Mouse (Mus musculus) liver, adult 2 months (tissue): ENCODE measurements around the gene Il12rb2. TPM values are rescaled to one million over a fixed set of nuclear protein-coding genes. Genes with fewer than 3 reads are reported as not detected.

Experiments
- DNase-seq: peaks from one replicate; pipeline ENCODE4 v3.0.0-alpha.2; 2011; ENCODE audit warnings: low read depth, low spot score; ENCODE audit errors: extremely low read depth
- H3K27ac ChIP-seq: fragments of 200-500 bp; replicated peaks from 2 replicates; pipeline ENCODE4 v1.5.1; 2012; ENCODE audit warnings: low read depth, mild to moderate bottlenecking, control low read depth, inconsistent platforms, low read length; ENCODE audit not compliant: insufficient read depth
- H3K27me3 ChIP-seq: fragments of 200-500 bp; 2 replicates; pipeline ENCODE4 v1.6.1; 2012; ENCODE audit warnings: mild to moderate bottlenecking, moderate library complexity, low read length, inconsistent platforms; ENCODE audit not compliant: control insufficient read depth, insufficient read depth
- H3K36me3 ChIP-seq: fragments of 200-500 bp; 2 replicates; pipeline ENCODE4 v1.6.1; 2012; ENCODE audit warnings: low read length, inconsistent platforms; ENCODE audit not compliant: control insufficient read depth, insufficient read depth
- H3K4me1 ChIP-seq: fragments of 200-500 bp; 2 replicates; pipeline ENCODE4 v1.6.1; 2011; ENCODE audit warnings: low read length; ENCODE audit not compliant: control insufficient read depth, insufficient read depth
- H3K4me3 ChIP-seq: fragments of 200-500 bp; 2 replicates; pipeline ENCODE4 v1.5.1; 2011; ENCODE audit warnings: low read depth, mild to moderate bottlenecking, control low read depth, low read length, moderate library complexity; ENCODE audit not compliant: insufficient read depth
- H3K79me2 ChIP-seq: fragments of 200-500 bp; 2 replicates; pipeline ENCODE4 v1.6.1; 2012; ENCODE audit warnings: inconsistent platforms, mild to moderate bottlenecking, low read length, moderate library complexity; ENCODE audit not compliant: control insufficient read depth, insufficient read depth
- H3K9ac ChIP-seq: fragments of 200-500 bp; 2 replicates; pipeline ENCODE4 v1.6.1; 2012; ENCODE audit warnings: low read depth, mild to moderate bottlenecking, control low read depth, inconsistent platforms, low read length
- CTCF ChIP-seq: fragments of 200-500 bp; IDR thresholded peaks from 2 replicates; pipeline ENCODE4 v1.5.1; 2011; ENCODE audit warnings: low read depth, low read length, control low read depth
- POLR2A ChIP-seq: fragments of 200-500 bp; IDR thresholded peaks from 2 replicates; pipeline ENCODE4 v1.6.1; 2011; ENCODE audit warnings: low read length, control low read depth; ENCODE audit not compliant: insufficient read depth; ENCODE audit errors: extremely low read depth
- whole genome bisulfite sequencing: fragments of 180-500 bp; shearing (Covaris S2); methylation state at CpG from one replicate; pipeline ENCODE4 v1.1.7; 2018; 5-methylcytosine and 5-hydroxymethylcytosine counted together
- polyA plus RNA-seq: library from polyadenylated mRNA; depleted of rRNA; stranded (reverse); fragments of >200 nt; gene quantifications from 2 replicates; pipeline ENCODE4 v1.2.3, GENCODE M21; 2012
- total RNA-seq: library from RNA; depleted of rRNA; stranded (reverse); fragments of >200 nt; gene quantifications from 2 replicates; pipeline ENCODE4 v1.2.3, GENCODE M21; 2014

The Il12rb2 gene
- total and polyA plus RNA-seq, 2 experiments, result 0.09 to 0.20 TPM

- DNase-seq, result peak; percentile 56
- no peaks in the 10 kb centered on the region for H3K4me1 ChIP-seq
- H3K79me2 ChIP-seq, result no peaks in the 10 kb centered on the region
- no peaks in the 10 kb centered on the region for H3K27me3 ChIP-seq
- no peaks in the 10 kb centered on the region for H3K36me3 ChIP-seq
- H3K27ac ChIP-seq, result no peak overlapping the region
- TF ChIP-seq CTCF, result peak; percentile 93
- no peak for TF ChIP-seq POLR2A
- no peak overlapping the region for H3K4me3 ChIP-seq
- H3K9ac ChIP-seq, result no peak overlapping the region
- WGBS, result 21% methylated on average over 10 of the region's 10 CpGs
Observed at GRCm38 (mm10) chr6:67318451-67318850, 57.5 kb downstream of the Il12rb2 start.

DNA sequence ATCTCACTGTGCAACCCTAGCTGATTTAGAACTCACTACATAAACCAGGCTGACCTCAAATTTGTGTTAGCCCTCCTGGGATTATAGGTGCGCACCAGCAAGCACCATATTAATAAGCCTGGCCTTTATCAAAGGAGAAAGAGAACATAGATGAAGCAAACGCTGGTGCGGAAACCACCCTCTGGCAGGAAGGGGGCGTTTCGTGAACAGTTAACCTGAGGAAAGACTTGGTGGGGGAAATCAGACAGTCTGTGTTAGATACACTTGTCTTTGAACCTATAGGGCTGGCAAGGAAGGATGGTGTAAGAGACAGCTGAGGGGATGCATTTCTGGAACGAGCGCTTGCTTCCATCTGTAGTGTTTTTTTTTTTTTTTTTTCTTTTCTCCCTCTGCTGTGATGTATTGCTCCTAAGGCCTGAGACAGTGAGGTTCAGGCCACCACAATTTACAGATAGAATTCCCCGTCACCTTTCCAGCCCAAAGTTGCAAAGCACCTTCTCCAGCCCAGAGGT, 58.1 kb downstream of the Il12rb2 start:
- no peak for DNase-seq
- H3K27ac ChIP-seq, result no peak overlapping the region
- WGBS, result 92% methylated on average over 8 of the region's 8 CpGs
- no peaks in the 10 kb centered on the region for H3K27me3 ChIP-seq
- H3K36me3 ChIP-seq, result no peaks in the 10 kb centered on the region
- H3K9ac ChIP-seq, result no peak overlapping the region
- no peaks in the 10 kb centered on the region for H3K79me2 ChIP-seq
- TF ChIP-seq CTCF (no peak), POLR2A (no peak)
- H3K4me3 ChIP-seq, result no peak overlapping the region
- no peaks in the 10 kb centered on the region for H3K4me1 ChIP-seq

GRCm38 (mm10) chr6:67317068-67317467, 58.9 kb downstream of the Il12rb2 start:
- peak; percentile 70 for DNase-seq
- Histone ChIP-seq H3K27ac (no peak overlapping the region), H3K4me3 (no peak overlapping the region), H3K9ac (no peak overlapping the region), H3K36me3 (no peaks in the 10 kb centered on the region), H3K4me1 (no peaks in the 10 kb centered on the region), H3K79me2 (no peaks in the 10 kb centered on the region), H3K27me3 (no peaks in the 10 kb centered on the region)
- no peak for TF ChIP-seq POLR2A
- TF ChIP-seq CTCF, result no peak
- WGBS, result 21% methylated on average over 5 of the region's 5 CpGs

- H3K27ac ChIP-seq, result no peak overlapping the region
- H3K4me1 ChIP-seq, result no peaks in the 10 kb centered on the region
- WGBS, result 78% methylated on average over 1 of the region's 1 CpGs
- TF ChIP-seq POLR2A (no peak), CTCF (no peak)
- H3K79me2 ChIP-seq, result no peaks in the 10 kb centered on the region
- DNase-seq, result no peak
- H3K27me3 ChIP-seq, result no peaks in the 10 kb centered on the region
- H3K36me3 ChIP-seq, result no peaks in the 10 kb centered on the region
- no peak overlapping the region for H3K4me3 ChIP-seq
- no peak overlapping the region for H3K9ac ChIP-seq
Observed at GRCm38 (mm10) chr6:67314697-67315096, 61.3 kb downstream of the Il12rb2 start.

GRCm38 (mm10) chr6:67309752-67310151, 66.2 kb downstream of the Il12rb2 start:
- no peaks in the 10 kb centered on the region for H3K79me2 ChIP-seq
- H3K27ac ChIP-seq, result no peak overlapping the region
- WGBS, result 80% methylated on average over 3 of the region's 3 CpGs
- no peaks in the 10 kb centered on the region for H3K36me3 ChIP-seq
- H3K4me3 ChIP-seq, result no peak overlapping the region
- no peak for DNase-seq
- no peaks in the 10 kb centered on the region for H3K27me3 ChIP-seq
- H3K9ac ChIP-seq, result no peak overlapping the region
- no peaks in the 10 kb centered on the region for H3K4me1 ChIP-seq
- TF ChIP-seq CTCF (no peak), POLR2A (no peak)

GRCm38 (mm10) chr6:67308994-67309393, 67.0 kb downstream of the Il12rb2 start:
- no peak for TF ChIP-seq POLR2A
- no peak for TF ChIP-seq CTCF

More at GRCm38 (mm10) chr6:67308994-67309393, 67.0 kb downstream of the Il12rb2 start:
- Histone ChIP-seq H3K4me3 (no peak overlapping the region), H3K9ac (no peak overlapping the region), H3K4me1 (no peaks in the 10 kb centered on the region), H3K79me2 (no peaks in the 10 kb centered on the region), H3K27ac (no peak overlapping the region), H3K36me3 (no peaks in the 10 kb centered on the region), H3K27me3 (no peaks in the 10 kb centered on the region)
- 77% methylated on average over 3 of the region's 3 CpGs for WGBS
- DNase-seq, result no peak
